Mouse (Mus musculus) embryonic facial prominence, embryonic 11.5 days (tissue): ENCODE data around the gene Endov. TPM values are rescaled to one million over a fixed set of nuclear protein-coding genes. Genes with fewer than 3 reads are reported as not detected.
A peak's percentile ranks its signal among the peaks of the same experiment; 100 is the strongest.

Source experiments
- ATAC-seq: fragments of 200-750 bp; cut with Nextera tagmentation; replicated peaks from 2 replicates; pipeline ENCODE4 v1.8.0; 2017; ENCODE audit warnings: low read depth; ENCODE audit not compliant: insufficient number of reproducible peaks, low FRiP score, low TSS enrichment
- DNase-seq: peaks from one replicate; pipeline ENCODE4 v3.0.0-alpha.2; 2015; ENCODE audit warnings: low spot score
- H3K27ac ChIP-seq: fragments of 300-500 bp; sonication (generic); replicated peaks from 2 replicates; pipeline ENCODE4 v1.5.1; 2014; ENCODE audit warnings: mild to moderate bottlenecking, low read depth, low read length, control low read depth
- H3K27me3 ChIP-seq: fragments of 300-500 bp; sonication (generic); 2 replicates; pipeline ENCODE4 v1.6.1; 2014; ENCODE audit warnings: mild to moderate bottlenecking, low read length, moderate library complexity, mixed read lengths; ENCODE audit not compliant: control insufficient read depth, insufficient read depth
- H3K36me3 ChIP-seq: fragments of 300-500 bp; sonication (generic); replicated peaks from 2 replicates; pipeline ENCODE4 v1.6.1; 2014; ENCODE audit warnings: low read depth, mild to moderate bottlenecking, low read length, moderate library complexity, mixed read lengths; ENCODE audit not compliant: control insufficient read depth, insufficient read depth
- H3K4me1 ChIP-seq: fragments of 300-500 bp; sonication (generic); 2 replicates; pipeline ENCODE4 v1.6.1; 2014; ENCODE audit warnings: low read length, mixed read lengths; ENCODE audit not compliant: control insufficient read depth, insufficient read depth
- H3K4me2 ChIP-seq: fragments of 300-500 bp; sonication (generic); 2 replicates; pipeline ENCODE4 v1.6.1; 2014; ENCODE audit warnings: low read depth, mild to moderate bottlenecking, control low read depth, low read length, moderate library complexity
- H3K4me3 ChIP-seq: fragments of 300-500 bp; sonication (generic); 2 replicates; pipeline ENCODE4 v1.5.1; 2014; ENCODE audit warnings: low read depth, low read length, control low read depth
- H3K9ac ChIP-seq: fragments of 300-500 bp; sonication (generic); replicated peaks from 2 replicates; pipeline ENCODE4 v1.6.1; 2014; ENCODE audit warnings: mild to moderate bottlenecking, control low read depth, low read length
- H3K9me3 ChIP-seq: fragments of 300-500 bp; sonication (generic); replicated peaks from 2 replicates; pipeline ENCODE4 v1.6.1; 2016; ENCODE audit warnings: mild to moderate bottlenecking, low read length, inconsistent platforms, mixed read lengths; ENCODE audit not compliant: control insufficient read depth
- WGBS: fragments of 180-500 bp; shearing (Covaris S2); extraction: QIAGEN DNeasy Blood & Tissue Kit; methylation state at CpG from one replicate; pipeline ENCODE4 v1.1.7; 2014; 5-methylcytosine and 5-hydroxymethylcytosine counted together
- polyA plus RNA-seq: library from polyadenylated mRNA; unstranded; fragments of >200 nt; fragmentation: Nextera tagmentation; extraction: Ambion mirVana; gene quantifications from 2 replicates; pipeline ENCODE4 v1.2.1, GENCODE M21; 2014

Gene Endov
- polyA plus RNA-seq, 1 experiment from 2014 or later = 12.4 TPM

- peak; percentile 11 for DNase-seq
- Histone ChIP-seq H3K4me3 (peak overlapping the region; percentile 27), H3K9me3 (no peaks in the 10 kb centered on the region), H3K27ac (no peak overlapping the region), H3K27me3 (peaks cover 65% of the 10 kb centered on the region), H3K4me1 (peaks cover 17% of the 10 kb centered on the region), H3K4me2 (peak overlapping the region; percentile 65), H3K36me3 (no peaks in the 10 kb centered on the region), H3K9ac (0 out of 2 replicates have a peak overlapping the region, but pooled peaks have one; percentile 18)
- ATAC-seq = no peak
- under 1% methylated on average over 35 of the region's 37 CpGs for WGBS
Observed at GRCm38 (mm10) chr11:119548741-119549370, 57.7 kb downstream of the Endov start.

GRCm38 (mm10) chr11:119549371-119549811 lies 58.2 kb downstream of the Endov start:
- under 1% methylated on average over 43 of the region's 43 CpGs for whole genome bisulfite sequencing
- H3K27ac ChIP-seq = no peak overlapping the region
- peak overlapping the region; percentile 65 for H3K4me2 ChIP-seq
- H3K9me3 ChIP-seq = no peaks in the 10 kb centered on the region
- peak overlapping the region; percentile 27 for H3K4me3 ChIP-seq
- H3K27me3 ChIP-seq = peaks cover 64% of the 10 kb centered on the region
- 0 out of 2 replicates have a peak overlapping the region, but pooled peaks have one; percentile 18 for H3K9ac ChIP-seq
- no peaks in the 10 kb centered on the region for H3K36me3 ChIP-seq
- ATAC-seq = no peak
- DNase-seq = peak; percentile 18
- H3K4me1 ChIP-seq = peaks cover 17% of the 10 kb centered on the region

GRCm38 (mm10) chr11:119550546-119551335 lies 59.6 kb downstream of the Endov start:
- WGBS = 51% methylated on average over 10 of the region's 10 CpGs
- Histone ChIP-seq H3K4me3 (no peak overlapping the region), H3K36me3 (no peaks in the 10 kb centered on the region), H3K9ac (no peak overlapping the region), H3K4me1 (peaks cover 17% of the 10 kb centered on the region), H3K4me2 (no peak overlapping the region), H3K9me3 (no peaks in the 10 kb centered on the region), H3K27ac (no peak overlapping the region), H3K27me3 (peaks cover 52% of the 10 kb centered on the region)
- DNase-seq = peak; percentile 30
- ATAC-seq = no peak

GRCm38 (mm10) chr11:119551468-119551867 lies 60.3 kb downstream of the Endov start:
- no peak overlapping the region for H3K9ac ChIP-seq
- H3K27me3 ChIP-seq = peaks cover 47% of the 10 kb centered on the region
- peaks cover 17% of the 10 kb centered on the region for H3K4me1 ChIP-seq
- ATAC-seq = no peak
- H3K36me3 ChIP-seq = no peaks in the 10 kb centered on the region
- H3K9me3 ChIP-seq = no peaks in the 10 kb centered on the region
- H3K27ac ChIP-seq = no peak overlapping the region
- 57% methylated on average over 3 of the region's 3 CpGs for WGBS
- H3K4me3 ChIP-seq = no peak overlapping the region
- no peak overlapping the region for H3K4me2 ChIP-seq
- no peak for DNase-seq

GRCm38 (mm10) chr11:119552301-119552700 lies 61.2 kb downstream of the Endov start:
- no peak for DNase-seq

GRCm38 (mm10) chr11:119552902-119553802 lies 62.0 kb downstream of the Endov start:
- WGBS = 69% methylated on average over 9 of the region's 9 CpGs
- no peak for ATAC-seq

More at GRCm38 (mm10) chr11:119552301-119552700, 61.2 kb downstream of the Endov start:
- WGBS = 54% methylated on average over 1 of the region's 1 CpGs
- Histone ChIP-seq H3K36me3 (no peaks in the 10 kb centered on the region), H3K27me3 (peaks cover 39% of the 10 kb centered on the region), H3K4me3 (no peak overlapping the region), H3K9ac (no peak overlapping the region), H3K4me1 (peaks cover 13% of the 10 kb centered on the region), H3K27ac (no peak overlapping the region), H3K4me2 (no peak overlapping the region), H3K9me3 (no peaks in the 10 kb centered on the region)
- ATAC-seq = no peak

GRCm38 (mm10) chr11:119554706-119555105 lies 63.6 kb downstream of the Endov start:
- Histone ChIP-seq H3K9ac (no peak overlapping the region), H3K9me3 (no peaks in the 10 kb centered on the region), H3K4me2 (no peak overlapping the region), H3K27me3 (peaks cover 15% of the 10 kb centered on the region), H3K4me1 (peaks cover 2% of the 10 kb centered on the region; the same call in 1 of the 2 replicates), H3K36me3 (no peaks in the 10 kb centered on the region), H3K4me3 (no peak overlapping the region), H3K27ac (no peak overlapping the region)
- DNase-seq (no peak), ATAC-seq (no peak)
- WGBS = 76% methylated on average over 7 of the region's 7 CpGs

More at GRCm38 (mm10) chr11:119552902-119553802, 62.0 kb downstream of the Endov start:
- Histone ChIP-seq H3K4me2 (no peak overlapping the region), H3K27ac (no peak overlapping the region), H3K4me1 (peaks cover 8% of the 10 kb centered on the region), H3K9me3 (no peaks in the 10 kb centered on the region), H3K27me3 (peaks cover 30% of the 10 kb centered on the region), H3K4me3 (no peak overlapping the region), H3K36me3 (no peaks in the 10 kb centered on the region), H3K9ac (no peak overlapping the region)
- no peak for DNase-seq
